Mouse (Mus musculus) hindbrain, embryonic 12.5 days (tissue): ENCODE data around the gene Olfr1411. TPM values are rescaled to one million over a fixed set of nuclear protein-coding genes. Genes with fewer than 3 reads are reported as not detected.

Experiments
- ATAC-seq: fragments of 200-750 bp; cut with Nextera tagmentation; 2 replicates; pipeline ENCODE4 v1.8.0; 2017; ENCODE audit warnings: moderate TSS enrichment; ENCODE audit not compliant: low FRiP score
- H3K27ac ChIP-seq: fragments of 300-500 bp; sonication (generic); 2 replicates; pipeline ENCODE4 v1.5.1; 2016; ENCODE audit warnings: mild to moderate bottlenecking
- H3K27me3 ChIP-seq: fragments of 300-500 bp; sonication (generic); 2 replicates; pipeline ENCODE4 v1.6.1; 2016; ENCODE audit warnings: mild to moderate bottlenecking
- H3K36me3 ChIP-seq: fragments of 300-500 bp; sonication (generic); 2 replicates; pipeline ENCODE4 v1.6.1; 2016; ENCODE audit warnings: mild to moderate bottlenecking
- H3K4me1 ChIP-seq: fragments of 300-500 bp; sonication (generic); 2 replicates; pipeline ENCODE4 v1.6.1; 2016
- H3K4me2 ChIP-seq: fragments of 300-500 bp; sonication (generic); replicated peaks from 2 replicates; pipeline ENCODE4 v1.6.1; 2016; ENCODE audit warnings: mild to moderate bottlenecking
- H3K4me3 ChIP-seq: fragments of 300-500 bp; sonication (generic); 2 replicates; pipeline ENCODE4 v1.5.1; 2016; ENCODE audit warnings: mild to moderate bottlenecking
- H3K9ac ChIP-seq: fragments of 300-500 bp; sonication (generic); 2 replicates; pipeline ENCODE4 v1.6.1; 2016; ENCODE audit warnings: mild to moderate bottlenecking, moderate library complexity
- H3K9me3 ChIP-seq: fragments of 300-500 bp; sonication (generic); replicated peaks from 2 replicates; pipeline ENCODE4 v1.6.1; 2016; ENCODE audit warnings: mild to moderate bottlenecking
- WGBS: fragments of 180-500 bp; shearing (Covaris S2); methylation state at CpG from one replicate; pipeline ENCODE4 v1.1.7; 2016; 5-methylcytosine and 5-hydroxymethylcytosine counted together
- polyA plus RNA-seq: library from polyadenylated mRNA; unstranded; fragments of >200 nt; fragmentation: Nextera tagmentation; extraction: Ambion mirVana; gene quantifications from 2 replicates; pipeline ENCODE4 v1.2.1, GENCODE M21; 2016

Gene Olfr1411
- polyA plus RNA-seq, 1 experiment from 2014 or later: not detected

GRCm38 (mm10) chr1:92641514-92642272 is 47.5 kb downstream of the Olfr1411 start, which contains the start of gene Cops9:
Gene Cops9, minus strand, starts transcription at chr1:92641985.
- 2% methylated on average over 50 of the region's 50 CpGs for WGBS
- peaks cover 26% of the 10 kb centered on the region for H3K36me3 ChIP-seq
- peaks cover 23% of the 10 kb centered on the region for H3K4me1 ChIP-seq
- H3K27ac ChIP-seq: peak within 1 kb of the TSS; percentile 71
- H3K4me3 ChIP-seq: peak within 1 kb of the TSS; percentile 89
- peaks cover 9% of the 10 kb centered on the region; the same call in 1 of the 2 replicates for H3K27me3 ChIP-seq
- peak; percentile 93 for ATAC-seq
- H3K4me2 ChIP-seq: peak within 1 kb of the TSS; percentile 99
- no peaks in the 10 kb centered on the region for H3K9me3 ChIP-seq
- peak within 1 kb of the TSS; percentile 94 for H3K9ac ChIP-seq

DNA sequence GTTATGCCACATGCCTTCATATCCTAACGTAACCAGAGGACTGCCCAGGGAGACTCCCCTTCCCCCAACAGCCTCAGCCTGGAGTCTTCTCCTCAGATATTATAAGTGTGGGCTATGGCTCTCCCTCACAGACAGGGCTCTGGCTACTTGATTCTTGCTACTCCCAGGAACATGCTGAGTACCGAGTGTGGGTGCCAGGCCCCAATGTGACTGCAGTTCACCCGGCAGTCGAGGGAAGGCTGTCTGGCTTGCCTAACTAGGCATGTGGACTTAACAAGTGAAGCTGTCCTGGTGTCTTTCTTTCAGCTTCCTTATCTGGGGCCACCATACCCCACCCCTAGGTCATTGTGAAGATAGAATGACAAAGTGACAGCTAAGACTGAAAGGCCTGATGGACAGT is 49.5 kb downstream of the Olfr1411 start:
- Histone ChIP-seq H3K4me1 (peaks cover 23% of the 10 kb centered on the region), H3K36me3 (peaks cover 6% of the 10 kb centered on the region), H3K9me3 (no peaks in the 10 kb centered on the region), H3K27ac (no peak overlapping the region), H3K4me3 (no peak overlapping the region), H3K27me3 (peaks cover 9% of the 10 kb centered on the region; the same call in 1 of the 2 replicates), H3K4me2 (no peak overlapping the region), H3K9ac (peak overlapping the region; percentile 47; the same call in 1 of the 2 replicates)
- no peak for ATAC-seq
- WGBS: 76% methylated on average over 4 of the region's 4 CpGs

- no peak for ATAC-seq
- Histone ChIP-seq H3K4me1 (peaks cover 21% of the 10 kb centered on the region), H3K9ac (no peak overlapping the region), H3K9me3 (no peaks in the 10 kb centered on the region), H3K4me3 (no peak overlapping the region), H3K27me3 (peaks cover 9% of the 10 kb centered on the region; the same call in 1 of the 2 replicates), H3K27ac (no peak overlapping the region), H3K36me3 (no peaks in the 10 kb centered on the region), H3K4me2 (no peak overlapping the region)
- WGBS: 80% methylated on average over 5 of the region's 5 CpGs
Measured at GRCm38 (mm10) chr1:92644916-92645315, 50.7 kb downstream of the Olfr1411 start.

GRCm38 (mm10) chr1:92646111-92646510 is 51.9 kb downstream of the Olfr1411 start:
- Histone ChIP-seq H3K36me3 (no peaks in the 10 kb centered on the region), H3K4me1 (peaks cover 9% of the 10 kb centered on the region), H3K9ac (no peak overlapping the region), H3K4me3 (no peak overlapping the region), H3K4me2 (no peak overlapping the region), H3K9me3 (no peaks in the 10 kb centered on the region), H3K27me3 (peaks cover 9% of the 10 kb centered on the region; the same call in 1 of the 2 replicates), H3K27ac (no peak overlapping the region)
- ATAC-seq: no peak
- WGBS: 52% methylated on average over 2 of the region's 2 CpGs

- Histone ChIP-seq H3K4me2 (no peak overlapping the region), H3K4me1 (peaks cover 7% of the 10 kb centered on the region; the same call in 1 of the 2 replicates), H3K27ac (no peak overlapping the region), H3K36me3 (no peaks in the 10 kb centered on the region), H3K4me3 (no peak overlapping the region), H3K9ac (no peak overlapping the region), H3K27me3 (peaks cover 9% of the 10 kb centered on the region; the same call in 1 of the 2 replicates), H3K9me3 (no peaks in the 10 kb centered on the region)
- 83% methylated on average over 7 of the region's 7 CpGs for WGBS
- ATAC-seq: no peak
Measured at GRCm38 (mm10) chr1:92646601-92647000, 52.4 kb downstream of the Olfr1411 start.

- Histone ChIP-seq H3K4me3 (no peak overlapping the region), H3K4me2 (no peak overlapping the region), H3K9me3 (no peaks in the 10 kb centered on the region), H3K4me1 (peaks cover 7% of the 10 kb centered on the region; the same call in 1 of the 2 replicates), H3K27me3 (peaks cover 9% of the 10 kb centered on the region; the same call in 1 of the 2 replicates), H3K36me3 (no peaks in the 10 kb centered on the region), H3K9ac (no peak overlapping the region), H3K27ac (no peak overlapping the region)
- 81% methylated on average over 4 of the region's 4 CpGs for WGBS
- no peak for ATAC-seq
Measured at GRCm38 (mm10) chr1:92647026-92647425, 52.8 kb downstream of the Olfr1411 start.

Other genes starting within 250 kb of the Olfr1411 start
- gene Ndufa10, start 120.6 kb upstream of the Olfr1411 start, polyA plus RNA-seq: 211 and 248 TPM in 2 replicates
- gene Olfr1416, start 109.3 kb upstream of the Olfr1411 start, polyA plus RNA-seq: not detected in 2 replicates
- gene Olfr1415, start 98.3 kb upstream of the Olfr1411 start, polyA plus RNA-seq: not detected in 2 replicates
- not detected in 2 replicates for gene Olfr1414, start 75.8 kb upstream of the Olfr1411 start, polyA plus RNA-seq
- gene Olfr1413, start 23.1 kb upstream of the Olfr1411 start, polyA plus RNA-seq: not detected in 2 replicates
- not detected in 2 replicates for gene Olfr1412, start 8.6 kb upstream of the Olfr1411 start, polyA plus RNA-seq
- gene Olfr1410, start 11.4 kb downstream of the Olfr1411 start, polyA plus RNA-seq: not detected in 2 replicates
- gene Olfr12, start 23.4 kb downstream of the Olfr1411 start, polyA plus RNA-seq: not detected in 2 replicates
- 333 and 394 TPM in 2 replicates for gene Cops9, start 47.6 kb downstream of the Olfr1411 start, polyA plus RNA-seq
- not detected in 2 replicates for gene Otos, start 54.4 kb downstream of the Olfr1411 start, polyA plus RNA-seq
- 79.8 and 80.2 TPM in 2 replicates for gene Gpc1, start 237.2 kb downstream of the Olfr1411 start, polyA plus RNA-seq